Mouse (Mus musculus) cortical plate, adult 2 months (tissue): ENCODE measurements at regions not wholly inside any gene's neighbourhood (a gene's known extent, or its start where the extent isn't known, plus 50 kb on each side); places are given as distances from the start of the nearest gene placed in this dataset.
A peak's percentile ranks its signal among the peaks of the same experiment; 100 is the strongest.

Experiments
- CTCF ChIP-seq: fragments of 200-500 bp; IDR thresholded peaks from 2 replicates; pipeline ENCODE4 v1.5.1; 2011; ENCODE audit warnings: mild to moderate bottlenecking, control low read depth, low read length; ENCODE audit not compliant: insufficient read depth; ENCODE audit errors: extremely low read depth
- POLR2A ChIP-seq: fragments of 200-500 bp; IDR thresholded peaks from 2 replicates; pipeline ENCODE4 v1.6.1; 2011; ENCODE audit warnings: mild to moderate bottlenecking, low read length, control low read depth; ENCODE audit not compliant: insufficient read depth; ENCODE audit errors: extremely low read depth

DNA sequence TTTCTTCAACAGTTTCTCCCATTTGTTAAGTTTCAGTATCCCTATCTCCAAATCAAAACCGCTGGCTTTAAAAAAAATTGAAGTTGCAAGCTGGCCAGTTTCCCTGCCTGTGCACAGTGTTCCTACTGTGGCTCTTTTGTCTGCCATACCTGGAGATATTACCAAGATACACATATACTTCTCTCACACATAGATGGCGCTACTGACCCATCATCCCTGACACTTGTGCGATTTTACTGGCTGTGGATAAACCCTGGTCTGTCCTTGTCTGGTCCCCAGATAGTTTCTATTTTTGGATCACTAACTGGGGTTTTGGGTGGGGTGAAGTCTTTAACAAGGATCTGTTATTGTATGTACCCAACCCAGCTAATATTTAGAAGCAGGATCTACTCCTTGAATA is 541.8 kb downstream of the Bckdhb start:
- TF ChIP-seq POLR2A: no peak
- TF ChIP-seq CTCF: peak; percentile 47; the same call in 1 of the 2 replicates
